Mouse (Mus musculus) liver, embryonic 12.5 days (tissue): ENCODE measurements around the gene Fastk. TPM values are rescaled to one million over a fixed set of nuclear protein-coding genes. Genes with fewer than 3 reads are reported as not detected.

ENCODE experiments used
- ATAC-seq: fragments of 200-750 bp; cut with Nextera tagmentation; 2 replicates; pipeline ENCODE4 v1.8.0; 2017; ENCODE audit warnings: moderate number of reproducible peaks, mild to moderate bottlenecking, moderate library complexity
- H3K27ac ChIP-seq: fragments of 300-500 bp; sonication (generic); 2 replicates; pipeline ENCODE4 v1.5.1; 2016; ENCODE audit warnings: mild to moderate bottlenecking
- H3K27me3 ChIP-seq: fragments of 300-500 bp; sonication (generic); replicated peaks from 2 replicates; pipeline ENCODE4 v1.6.1; 2016; ENCODE audit warnings: mild to moderate bottlenecking, moderate library complexity
- H3K36me3 ChIP-seq: fragments of 300-500 bp; sonication (generic); 2 replicates; pipeline ENCODE4 v1.6.1; 2016; ENCODE audit warnings: mild to moderate bottlenecking, moderate library complexity
- H3K4me1 ChIP-seq: fragments of 300-500 bp; sonication (generic); 2 replicates; pipeline ENCODE4 v1.6.1; 2016
- H3K4me2 ChIP-seq: fragments of 300-500 bp; sonication (generic); 2 replicates; pipeline ENCODE4 v1.6.1; 2016; ENCODE audit warnings: mild to moderate bottlenecking, moderate library complexity
- H3K4me3 ChIP-seq: fragments of 300-500 bp; sonication (generic); 2 replicates; pipeline ENCODE4 v1.5.1; 2016; ENCODE audit warnings: mild to moderate bottlenecking, moderate library complexity
- H3K9ac ChIP-seq: fragments of 300-500 bp; sonication (generic); 2 replicates; pipeline ENCODE4 v1.6.1; 2016; ENCODE audit warnings: mild to moderate bottlenecking, moderate library complexity
- H3K9me3 ChIP-seq: fragments of 300-500 bp; sonication (generic); replicated peaks from 2 replicates; pipeline ENCODE4 v1.6.1; 2016; ENCODE audit warnings: mild to moderate bottlenecking, moderate library complexity
- WGBS: fragments of 180-500 bp; shearing (Covaris S2); methylation state at CpG from one replicate; pipeline ENCODE4 v1.1.7; 2016; ENCODE audit not compliant: insufficient replicate concordance; 5-methylcytosine and 5-hydroxymethylcytosine counted together
- polyA plus RNA-seq: library from polyadenylated mRNA; unstranded; fragments of >200 nt; fragmentation: Nextera tagmentation; extraction: Ambion mirVana; gene quantifications from 2 replicates; pipeline ENCODE4 v1.2.1, GENCODE M21; 2016

The Fastk gene
- polyA plus RNA-seq, 1 experiment from 2014 or later, result 78.0 TPM

DNA sequence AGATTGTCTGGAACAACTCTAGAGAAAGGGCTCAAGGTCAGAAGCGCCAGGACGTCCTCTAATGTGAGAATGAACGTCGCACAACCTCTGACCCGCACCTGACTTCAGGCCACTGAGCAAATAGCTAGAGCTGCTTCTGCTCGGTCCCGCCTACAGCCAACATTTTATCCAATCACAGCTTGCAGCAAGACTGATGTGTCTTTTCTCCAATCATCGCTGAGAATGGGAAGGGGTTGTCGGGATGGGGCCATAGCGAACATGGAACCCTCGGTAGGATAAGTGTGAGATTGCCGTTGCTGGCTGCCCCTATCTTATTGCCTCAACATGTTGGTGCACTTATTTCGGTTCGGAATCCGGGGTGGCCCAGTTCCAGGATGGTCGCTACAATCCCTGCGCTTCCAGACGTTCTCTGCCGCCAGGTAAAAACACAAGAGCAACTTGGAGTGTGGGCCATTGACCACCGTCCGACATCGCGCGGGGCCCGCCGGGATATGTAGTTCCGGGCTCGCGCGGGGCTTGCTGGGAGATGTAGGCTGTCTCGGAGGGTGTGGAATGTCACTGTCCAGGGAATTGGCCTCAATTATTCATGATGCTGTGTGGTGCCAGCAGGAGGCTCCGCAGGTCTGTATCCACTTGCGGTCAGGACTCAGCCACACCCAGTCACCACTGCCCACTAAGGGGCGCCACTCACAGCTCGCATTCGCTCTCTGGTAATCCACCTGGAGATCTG lies 50.8 kb downstream of the Fastk start:
- ATAC-seq, result peak; percentile 95
- Histone ChIP-seq H3K36me3 (0 out of 2 replicates have a peak, but pooled peaks cover 3% of the 10 kb centered on the region), H3K4me1 (peaks cover 31% of the 10 kb centered on the region), H3K4me3 (peak overlapping the region; percentile 69), H3K27ac (peak overlapping the region; percentile 76), H3K9me3 (no peaks in the 10 kb centered on the region), H3K27me3 (peaks cover 14% of the 10 kb centered on the region), H3K9ac (peak overlapping the region; percentile 63), H3K4me2 (peak overlapping the region; percentile 81)
- 2% methylated on average over 36 of the region's 36 CpGs for WGBS

DNA sequence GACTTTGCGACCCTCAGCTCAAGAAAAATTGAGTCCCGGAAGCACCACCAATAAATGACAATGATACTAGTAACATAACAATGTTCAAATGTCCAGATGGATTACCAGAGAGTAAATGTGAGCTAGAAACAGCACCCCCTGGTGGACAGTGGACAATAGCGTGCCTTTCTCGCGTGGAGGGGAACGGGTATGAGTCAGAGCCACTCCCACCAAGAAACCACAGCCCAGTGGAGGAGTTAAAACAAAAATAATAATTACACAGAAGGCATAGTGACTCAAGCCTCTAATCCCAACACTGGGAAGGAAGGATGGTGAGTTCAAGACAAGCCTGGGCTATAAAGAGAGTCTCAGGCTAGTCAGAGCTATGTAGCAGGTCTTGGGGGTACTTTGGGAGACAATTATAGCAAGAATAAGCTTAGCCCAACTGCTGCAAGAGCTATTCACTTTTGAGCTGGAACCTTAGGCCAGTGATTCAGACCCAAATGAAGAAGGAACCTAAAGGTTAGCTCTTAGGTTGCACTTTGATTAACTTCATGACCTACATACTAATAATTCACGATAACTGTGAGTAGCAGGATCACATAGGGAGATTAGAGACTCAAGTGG lies 51.6 kb downstream of the Fastk start, which contains the start of gene Abcb8:
TSS of gene Abcb8 (plus strand) at position 272 of the 606 bp plus-strand sequence.
- H3K9me3 ChIP-seq, result no peaks in the 10 kb centered on the region

DNA sequence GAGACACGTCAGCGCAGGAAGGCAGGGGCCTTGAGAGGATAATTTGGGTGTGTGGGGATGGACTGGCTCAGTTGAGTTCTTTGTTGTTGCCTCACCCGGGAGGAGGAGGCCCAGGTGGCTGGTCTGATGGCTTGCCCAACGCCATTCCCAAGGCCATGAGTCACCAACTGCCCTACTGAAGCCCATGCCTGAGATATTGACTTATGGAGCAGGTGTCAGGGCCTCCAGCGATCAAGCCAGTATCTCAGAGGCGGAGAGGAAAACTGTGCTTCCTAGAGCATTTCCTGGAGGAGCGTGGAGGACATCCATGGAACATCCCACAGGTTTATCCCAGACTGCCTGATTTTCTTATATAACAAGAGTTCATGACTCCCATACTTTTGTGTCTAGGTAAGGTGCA lies 52.4 kb downstream of the Fastk start:
- 72% methylated on average over 7 of the region's 7 CpGs for WGBS
- Histone ChIP-seq H3K4me1 (peaks cover 45% of the 10 kb centered on the region), H3K27me3 (peaks cover 30% of the 10 kb centered on the region), H3K36me3 (0 out of 2 replicates have a peak, but pooled peaks cover 3% of the 10 kb centered on the region), H3K4me3 (no peak overlapping the region), H3K27ac (no peak overlapping the region), H3K9ac (no peak overlapping the region), H3K4me2 (no peak overlapping the region), H3K9me3 (no peaks in the 10 kb centered on the region)
- no peak for ATAC-seq

More for the DNA sequence above, 51.6 kb downstream of the Fastk start, which contains the start of gene Abcb8:
- peak within 1 kb of the TSS; percentile 63 for H3K9ac ChIP-seq
- H3K4me2 ChIP-seq, result peak within 1 kb of the TSS; percentile 81
- no peak for ATAC-seq
- 13% methylated on average over 7 of the region's 7 CpGs for WGBS
- 0 out of 2 replicates have a peak, but pooled peaks cover 3% of the 10 kb centered on the region for H3K36me3 ChIP-seq
- H3K4me3 ChIP-seq, result peak within 1 kb of the TSS; percentile 69
- peaks cover 22% of the 10 kb centered on the region for H3K27me3 ChIP-seq
- peaks cover 37% of the 10 kb centered on the region for H3K4me1 ChIP-seq
- peak within 1 kb of the TSS; percentile 76 for H3K27ac ChIP-seq

DNA sequence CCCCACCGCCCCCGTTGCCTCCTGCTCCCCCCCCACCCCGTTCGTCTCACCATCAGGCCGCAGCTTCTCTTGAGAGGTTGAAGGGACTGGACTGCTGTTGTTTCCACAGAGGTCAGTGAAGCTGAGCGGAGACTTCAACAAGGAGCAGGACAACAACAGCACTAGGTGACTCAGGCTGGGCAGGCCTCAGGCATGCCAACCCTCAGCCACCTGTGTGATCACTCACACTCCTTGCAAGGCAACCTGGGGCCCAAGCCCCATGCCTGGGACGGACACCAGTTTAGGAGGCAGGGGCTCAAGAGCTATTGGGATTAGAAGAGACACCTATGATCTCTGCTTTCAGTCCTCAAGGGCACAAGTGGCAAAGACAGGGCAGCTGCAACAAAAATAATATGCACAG lies 53.2 kb downstream of the Fastk start, which contains the start of gene Atg9b:
TSS of gene Atg9b (minus strand) at position 280 of the 400 bp plus-strand sequence.
- ATAC-seq, result no peak
- 0 out of 2 replicates have a peak, but pooled peaks cover 3% of the 10 kb centered on the region for H3K36me3 ChIP-seq
- H3K4me2 ChIP-seq, result no peak within 1 kb of the TSS
- WGBS, result 74% methylated on average over 7 of the region's 7 CpGs
- H3K27me3 ChIP-seq, result peaks cover 39% of the 10 kb centered on the region
- peaks cover 51% of the 10 kb centered on the region for H3K4me1 ChIP-seq
- H3K4me3 ChIP-seq, result no peak within 1 kb of the TSS
- no peak within 1 kb of the TSS for H3K9ac ChIP-seq
- no peak within 1 kb of the TSS for H3K27ac ChIP-seq
- H3K9me3 ChIP-seq, result no peaks in the 10 kb centered on the region

DNA sequence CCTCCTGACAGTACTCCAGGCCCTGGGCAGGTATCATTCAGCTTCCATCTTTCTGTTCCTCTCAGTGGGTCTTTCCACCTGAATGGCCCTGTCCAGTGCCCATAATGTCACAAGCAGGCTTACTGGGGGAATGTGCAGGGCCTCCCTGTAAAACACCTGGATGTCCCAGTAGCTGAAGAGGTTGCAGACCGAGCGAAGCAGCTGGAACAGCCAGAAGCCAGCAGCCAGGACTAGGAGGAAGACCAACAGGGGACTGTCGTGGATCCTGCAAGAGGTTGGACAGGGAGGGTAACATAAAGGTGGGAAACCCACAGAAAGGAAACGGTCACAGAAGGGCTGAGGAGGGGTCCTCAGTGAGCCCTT lies 55.4 kb downstream of the Fastk start:
- Histone ChIP-seq H3K4me2 (no peak overlapping the region), H3K27me3 (peaks cover 61% of the 10 kb centered on the region), H3K27ac (no peak overlapping the region), H3K9ac (no peak overlapping the region), H3K9me3 (no peaks in the 10 kb centered on the region), H3K4me3 (no peak overlapping the region), H3K36me3 (no peaks in the 10 kb centered on the region), H3K4me1 (peaks cover 40% of the 10 kb centered on the region)
- ATAC-seq, result no peak
- 67% methylated on average over 4 of the region's 4 CpGs for WGBS

DNA sequence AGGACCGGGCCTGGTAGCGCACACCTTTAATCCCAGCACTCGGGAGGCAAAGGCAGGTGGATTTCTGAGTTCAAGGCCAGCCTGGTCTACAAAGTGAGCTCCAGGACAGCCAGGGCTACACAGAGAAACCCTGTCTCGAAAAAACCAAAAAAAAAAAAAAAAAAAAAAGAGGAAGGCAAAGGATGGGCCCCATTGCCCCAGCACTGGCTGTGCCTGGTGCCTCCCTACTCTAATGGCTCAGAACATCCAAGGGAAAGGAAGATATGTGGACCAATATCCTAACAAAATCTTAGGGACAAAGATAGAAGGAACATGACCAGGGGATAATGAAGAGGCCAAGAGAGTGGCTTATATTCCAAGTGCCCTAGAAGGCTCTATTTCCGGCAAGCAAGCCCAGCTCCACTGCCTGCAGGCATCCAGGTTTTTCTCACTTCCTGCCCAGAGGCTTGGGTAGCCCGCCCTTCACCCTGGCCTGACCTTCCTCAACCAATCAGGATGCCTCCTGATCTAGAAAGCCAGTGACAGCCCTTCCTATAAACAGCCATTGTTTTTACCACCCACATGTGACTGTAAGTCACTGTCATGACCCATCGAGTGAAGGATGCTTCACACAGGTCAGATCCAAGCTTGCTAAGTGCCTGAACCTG lies 56.0 kb downstream of the Fastk start:
- ATAC-seq, result no peak
- no peak overlapping the region for H3K27ac ChIP-seq
- no peak overlapping the region for H3K9ac ChIP-seq
- H3K36me3 ChIP-seq, result no peaks in the 10 kb centered on the region
- H3K27me3 ChIP-seq, result peaks cover 64% of the 10 kb centered on the region
- WGBS, result 41% methylated on average over 7 of the region's 7 CpGs
- H3K4me1 ChIP-seq, result peaks cover 45% of the 10 kb centered on the region
- H3K9me3 ChIP-seq, result no peaks in the 10 kb centered on the region
- H3K4me2 ChIP-seq, result no peak overlapping the region
- no peak overlapping the region for H3K4me3 ChIP-seq

Other genes starting within 250 kb of the Fastk start
- gene Kcnh2, start 93.7 kb downstream of the Fastk start, polyA plus RNA-seq, result 0.89 and 1.6 TPM in 2 replicates
- 4.4 and 4.9 TPM in 2 replicates for gene Nos3, start 80.5 kb downstream of the Fastk start, polyA plus RNA-seq
- 0.47 and 0.93 TPM in 2 replicates for gene Atg9b, start 53.1 kb downstream of the Fastk start, polyA plus RNA-seq
- gene Abcb8, start 51.6 kb downstream of the Fastk start, polyA plus RNA-seq, result 32.6 and 34.1 TPM in 2 replicates
- not detected in 2 replicates for gene Asic3, start 31.9 kb downstream of the Fastk start, polyA plus RNA-seq
- 13.0 and 14.1 TPM in 2 replicates for gene Cdk5, start 21.8 kb downstream of the Fastk start, polyA plus RNA-seq
- 16.2 and 16.6 TPM in 2 replicates for gene Slc4a2, start 21.4 kb downstream of the Fastk start, polyA plus RNA-seq
- 6.7 and 7.2 TPM in 2 replicates for gene Tmub1, start 2.6 kb upstream of the Fastk start, polyA plus RNA-seq
- gene Agap3, start 6.9 kb upstream of the Fastk start, polyA plus RNA-seq, result 25.5 and 26.5 TPM in 2 replicates
- gene Gbx1, start 81.9 kb upstream of the Fastk start, polyA plus RNA-seq, result not detected in 2 replicates
- 0.11 TPM in 1 of 2 replicates, not detected in the other for gene Asb10, start 95.7 kb upstream of the Fastk start, polyA plus RNA-seq
- 0.05 TPM in 1 of 2 replicates, not detected in the other for gene 4931409K22Rik, start 111.5 kb upstream of the Fastk start, polyA plus RNA-seq
- 93.7 and 95.9 TPM in 2 replicates for gene Abcf2, start 132.2 kb upstream of the Fastk start, polyA plus RNA-seq
- gene Chpf2, start 141.5 kb upstream of the Fastk start, polyA plus RNA-seq, result 16.6 and 17.6 TPM in 2 replicates
- gene Smarcd3, start 179.1 kb upstream of the Fastk start, polyA plus RNA-seq, result 5.8 and 8.3 TPM in 2 replicates
- gene Nub1, start 240.2 kb upstream of the Fastk start, polyA plus RNA-seq, result 16.9 and 17.5 TPM in 2 replicates